Mouse (Mus musculus): ENCODE data around the gene Dis3l2. TPM values are rescaled to one million over a fixed set of nuclear protein-coding genes. Genes with fewer than 3 reads are reported as not detected.

Dis3l2 gene
- polyA plus RNA-seq, 1 experiment from 2014 or later: 35.7 TPM

- no peak for DNase-seq (ENCODE audit: low spot score)
- peaks cover 34% of the 10 kb centered on the region for H3K4me1 ChIP-seq (replicated peaks)
- no peak overlapping the region for H3K4me3 ChIP-seq
- peaks cover 5% of the 10 kb centered on the region; the same call in 1 of the 2 replicates for H3K36me3 ChIP-seq
- no peak overlapping the region for H3K27ac ChIP-seq
- H3K27me3 ChIP-seq (ENCODE audit: insufficient read depth, poor library complexity, severe bottlenecking): no peaks in the 10 kb centered on the region
- WGBS: 33% methylated on average over 1 of the region's 1 CpGs
- no peaks in the 10 kb centered on the region for H3K9me3 ChIP-seq
These were observed 304.6 kb downstream of the Dis3l2 start for GRCm38 (mm10) chr1:87008211-87008610.

- Histone ChIP-seq H3K9me3 (no peaks in the 10 kb centered on the region), H3K36me3 (peaks cover 5% of the 10 kb centered on the region; the same call in 1 of the 2 replicates), H3K4me3 (no peak overlapping the region), H3K27me3 (ENCODE audit: insufficient read depth, poor library complexity, severe bottlenecking) (no peaks in the 10 kb centered on the region), H3K4me1 (replicated peaks) (peaks cover 24% of the 10 kb centered on the region), H3K27ac (no peak overlapping the region)
- 88% methylated on average over 3 of the region's 3 CpGs for WGBS
- DNase-seq (ENCODE audit: low spot score): no peak
These were observed 305.5 kb downstream of the Dis3l2 start for GRCm38 (mm10) chr1:87009156-87009555.

- DNase-seq (ENCODE audit: low spot score): no peak
- H3K27me3 ChIP-seq (ENCODE audit: insufficient read depth, poor library complexity, severe bottlenecking): no peaks in the 10 kb centered on the region
- no peaks in the 10 kb centered on the region for H3K9me3 ChIP-seq
- no peaks in the 10 kb centered on the region for H3K36me3 ChIP-seq
- peak overlapping the region; percentile 31; the same call in 1 of the 2 replicates for H3K27ac ChIP-seq
- no peak overlapping the region for H3K4me3 ChIP-seq
- H3K4me1 ChIP-seq (replicated peaks): peaks cover 21% of the 10 kb centered on the region
- 71% methylated on average over 12 of the region's 12 CpGs for WGBS
These were observed 307.2 kb downstream of the Dis3l2 start for GRCm38 (mm10) chr1:87010629-87011330.

- H3K4me3 ChIP-seq: no peak overlapping the region
- no peak for DNase-seq (ENCODE audit: low spot score)
- no peak overlapping the region for H3K27ac ChIP-seq
These were observed 308.1 kb downstream of the Dis3l2 start for GRCm38 (mm10) chr1:87011718-87012117.

GRCm38 (mm10) chr1:87012606-87013005, 309.0 kb downstream of the Dis3l2 start:
- Histone ChIP-seq H3K4me3 (no peak overlapping the region), H3K36me3 (no peaks in the 10 kb centered on the region), H3K9me3 (no peaks in the 10 kb centered on the region), H3K27ac (no peak overlapping the region), H3K4me1 (replicated peaks) (peaks cover 21% of the 10 kb centered on the region), H3K27me3 (ENCODE audit: insufficient read depth, poor library complexity, severe bottlenecking) (no peaks in the 10 kb centered on the region)
- DNase-seq (ENCODE audit: low spot score): no peak
- 95% methylated on average over 2 of the region's 2 CpGs for WGBS

More at GRCm38 (mm10) chr1:87011718-87012117, 308.1 kb downstream of the Dis3l2 start:
- WGBS: 76% methylated on average over 3 of the region's 3 CpGs
- Histone ChIP-seq H3K9me3 (no peaks in the 10 kb centered on the region), H3K36me3 (no peaks in the 10 kb centered on the region), H3K4me1 (replicated peaks) (peaks cover 21% of the 10 kb centered on the region), H3K27me3 (ENCODE audit: insufficient read depth, poor library complexity, severe bottlenecking) (no peaks in the 10 kb centered on the region)

DNA sequence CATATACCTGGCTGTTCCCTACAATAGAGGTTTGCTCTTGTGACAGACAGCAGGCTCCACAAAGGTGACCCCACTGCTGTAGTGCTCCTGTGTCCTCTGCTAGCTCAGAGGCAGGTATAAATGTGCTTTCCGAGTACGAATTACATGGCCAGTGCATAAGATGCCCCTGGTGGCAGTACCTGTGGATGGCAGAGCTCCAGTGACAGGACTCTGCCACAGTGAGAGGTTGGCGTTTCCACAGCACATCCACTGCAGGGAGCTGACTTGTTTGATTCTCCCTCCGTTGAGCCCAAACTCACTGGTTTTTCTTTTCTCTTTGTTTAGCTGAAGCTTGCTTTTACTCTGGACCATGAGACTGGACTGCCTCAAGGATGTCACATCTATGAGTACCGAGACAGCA, 317.1 kb downstream of the Dis3l2 start:
- Histone ChIP-seq H3K9me3 (no peaks in the 10 kb centered on the region), H3K27me3 (ENCODE audit: insufficient read depth, poor library complexity, severe bottlenecking) (no peaks in the 10 kb centered on the region), H3K4me1 (replicated peaks) (0 out of 2 replicates have a peak, but pooled peaks cover 2% of the 10 kb centered on the region), H3K4me3 (no peak overlapping the region), H3K36me3 (peaks cover 8% of the 10 kb centered on the region; the same call in 1 of the 2 replicates), H3K27ac (no peak overlapping the region)
- no peak for DNase-seq (ENCODE audit: low spot score)
- 89% methylated on average over 5 of the region's 5 CpGs for WGBS

DNA sequence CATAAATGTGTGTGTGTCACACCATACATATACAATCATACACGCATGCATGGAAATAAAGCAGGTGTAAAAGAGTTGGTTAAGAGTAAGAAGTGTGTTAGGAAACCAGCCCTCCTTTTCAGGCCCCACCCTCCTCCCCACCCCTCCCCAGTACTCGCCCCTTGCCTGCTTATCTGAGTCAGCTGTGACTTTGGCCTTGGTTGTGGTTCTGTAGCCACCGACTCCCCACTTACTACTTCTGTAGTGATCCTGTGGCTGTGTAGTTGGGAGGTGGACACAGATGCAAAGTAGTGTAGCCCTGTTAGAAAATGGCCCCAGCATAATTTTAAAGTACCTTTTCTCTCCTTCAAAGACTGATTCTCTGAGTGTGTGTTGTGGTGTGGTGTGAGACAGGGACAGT, 318.0 kb downstream of the Dis3l2 start:
- no peak overlapping the region for H3K4me3 ChIP-seq
- H3K27me3 ChIP-seq (ENCODE audit: insufficient read depth, poor library complexity, severe bottlenecking): no peaks in the 10 kb centered on the region
- H3K27ac ChIP-seq: no peak overlapping the region
- 85% methylated on average over 3 of the region's 3 CpGs for WGBS
- peaks cover 8% of the 10 kb centered on the region; the same call in 1 of the 2 replicates for H3K36me3 ChIP-seq
- H3K9me3 ChIP-seq: no peaks in the 10 kb centered on the region
- DNase-seq (ENCODE audit: low spot score): no peak
- 0 out of 2 replicates have a peak, but pooled peaks cover 2% of the 10 kb centered on the region for H3K4me1 ChIP-seq (replicated peaks)

DNA sequence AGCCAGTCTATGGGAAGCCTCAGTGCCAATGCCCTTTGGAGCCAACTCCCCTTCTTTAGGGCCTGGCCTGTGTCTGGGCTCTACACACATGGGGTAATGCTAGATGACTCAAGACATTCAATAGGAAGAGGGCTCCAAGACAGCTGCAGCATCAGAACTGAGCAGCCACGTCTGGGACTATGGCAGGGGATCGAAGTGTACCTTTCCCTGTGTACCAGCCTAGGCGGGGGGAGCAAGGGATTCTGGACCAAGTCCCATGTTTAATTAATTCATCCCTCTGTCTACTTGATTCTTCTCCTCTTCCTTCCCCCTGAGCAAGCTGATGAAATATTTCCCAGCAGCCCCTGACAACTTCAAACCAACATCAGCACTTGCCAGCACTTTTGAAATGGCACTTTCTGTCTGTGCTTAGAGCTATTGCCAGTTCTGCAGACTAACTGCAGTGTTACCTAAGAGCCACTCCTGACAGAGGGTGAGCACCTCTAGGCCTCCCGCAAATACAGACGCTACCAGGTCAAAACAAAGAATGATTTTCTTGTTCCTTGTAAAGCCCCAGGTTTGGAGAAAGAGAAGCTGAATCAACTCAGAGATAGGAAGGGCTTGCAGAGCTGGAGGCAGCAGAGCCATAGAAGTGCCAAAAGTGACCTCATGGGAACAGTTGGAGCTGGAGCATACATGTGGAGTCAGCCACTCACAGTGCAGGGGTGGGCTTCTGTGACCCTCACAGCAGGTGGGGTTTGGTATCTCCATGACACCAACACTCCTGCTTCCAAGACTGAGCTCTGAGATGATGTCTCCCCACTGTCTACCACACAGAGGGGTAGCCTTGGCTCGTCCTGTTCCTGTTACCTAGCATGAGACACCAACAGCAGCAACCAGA, 319.9 kb downstream of the Dis3l2 start:
- H3K36me3 ChIP-seq: peaks cover 8% of the 10 kb centered on the region; the same call in 1 of the 2 replicates
- 88% methylated on average over 6 of the region's 6 CpGs for WGBS
- H3K4me3 ChIP-seq: no peak overlapping the region
- DNase-seq (ENCODE audit: low spot score): no peak
- H3K4me1 ChIP-seq (replicated peaks): 0 out of 2 replicates have a peak, but pooled peaks cover 2% of the 10 kb centered on the region
- no peak overlapping the region for H3K27ac ChIP-seq
- no peaks in the 10 kb centered on the region for H3K27me3 ChIP-seq (ENCODE audit: insufficient read depth, poor library complexity, severe bottlenecking)
- no peaks in the 10 kb centered on the region for H3K9me3 ChIP-seq

DNA sequence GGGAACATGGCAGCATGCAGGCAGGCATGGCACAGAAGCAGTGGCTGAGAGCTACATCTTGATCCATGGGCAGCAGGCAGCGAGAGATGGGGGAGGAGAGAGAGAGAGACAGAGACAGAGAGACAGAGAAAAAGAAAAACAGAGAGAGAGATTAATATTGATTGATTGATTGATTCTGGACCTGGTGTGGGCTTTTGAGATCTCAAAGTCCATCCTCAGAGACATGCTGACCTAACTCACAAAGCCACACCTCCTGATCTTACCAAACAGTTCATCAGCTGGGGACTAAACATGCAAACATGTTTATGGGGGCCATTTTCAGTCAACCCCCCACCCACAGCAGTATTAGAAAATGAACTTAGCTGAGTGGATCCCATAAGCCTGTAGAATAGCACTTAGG, 321.4 kb downstream of the Dis3l2 start:
- no peaks in the 10 kb centered on the region for H3K27me3 ChIP-seq (ENCODE audit: insufficient read depth, poor library complexity, severe bottlenecking)
- WGBS: 88% methylated on average over 1 of the region's 1 CpGs
- H3K4me3 ChIP-seq: no peak overlapping the region
- no peaks in the 10 kb centered on the region for H3K9me3 ChIP-seq
- DNase-seq (ENCODE audit: low spot score): no peak
- 0 out of 2 replicates have a peak, but pooled peaks cover 7% of the 10 kb centered on the region for H3K4me1 ChIP-seq (replicated peaks)
- H3K27ac ChIP-seq: no peak overlapping the region
- peaks cover 8% of the 10 kb centered on the region; the same call in 1 of the 2 replicates for H3K36me3 ChIP-seq

GRCm38 (mm10) chr1:87028786-87029185, 325.2 kb downstream of the Dis3l2 start:
- Histone ChIP-seq H3K27ac (no peak overlapping the region; the same call in 1 of the 2 replicates), H3K4me1 (replicated peaks) (peaks cover 11% of the 10 kb centered on the region), H3K27me3 (ENCODE audit: insufficient read depth, poor library complexity, severe bottlenecking) (no peaks in the 10 kb centered on the region), H3K9me3 (no peaks in the 10 kb centered on the region), H3K4me3 (no peak overlapping the region), H3K36me3 (no peaks in the 10 kb centered on the region)
- DNase-seq (ENCODE audit: low spot score): no peak
- 77% methylated on average over 2 of the region's 2 CpGs for WGBS

DNA sequence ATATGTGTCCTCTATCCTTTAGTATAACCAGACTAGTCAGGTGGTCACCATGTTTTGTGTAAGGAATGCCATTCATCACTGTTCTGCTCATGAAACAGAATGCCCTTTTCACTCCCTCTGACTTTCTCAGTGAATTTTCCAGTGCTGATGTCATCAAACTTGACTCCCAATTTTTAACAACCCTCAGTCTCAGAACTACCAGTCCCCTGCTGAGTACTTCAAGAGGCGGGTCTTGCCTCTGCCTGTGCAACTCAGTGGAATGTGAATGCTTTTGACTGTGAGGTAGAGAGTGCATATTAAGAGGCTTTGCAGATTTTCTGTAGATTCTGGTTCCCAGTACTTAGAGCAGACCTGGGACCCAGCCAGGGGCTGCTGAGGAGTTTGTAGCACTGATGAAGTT, 327.0 kb downstream of the Dis3l2 start:
- no peak overlapping the region for H3K4me3 ChIP-seq
- H3K9me3 ChIP-seq: no peaks in the 10 kb centered on the region
- no peaks in the 10 kb centered on the region for H3K36me3 ChIP-seq
- no peak for DNase-seq (ENCODE audit: low spot score)
- no peak overlapping the region for H3K27ac ChIP-seq
- peaks cover 24% of the 10 kb centered on the region for H3K4me1 ChIP-seq (replicated peaks)
- 66% methylated on average over 1 of the region's 1 CpGs for WGBS
- H3K27me3 ChIP-seq (ENCODE audit: insufficient read depth, poor library complexity, severe bottlenecking): no peaks in the 10 kb centered on the region

- no peak overlapping the region for H3K27ac ChIP-seq
- no peaks in the 10 kb centered on the region for H3K9me3 ChIP-seq
- H3K4me1 ChIP-seq (replicated peaks): peaks cover 41% of the 10 kb centered on the region
- H3K27me3 ChIP-seq (ENCODE audit: insufficient read depth, poor library complexity, severe bottlenecking): no peaks in the 10 kb centered on the region
- WGBS: 82% methylated on average over 7 of the region's 7 CpGs
- no peaks in the 10 kb centered on the region for H3K36me3 ChIP-seq
- H3K4me3 ChIP-seq: no peak overlapping the region
- no peak for DNase-seq (ENCODE audit: low spot score)
These were observed 328.9 kb downstream of the Dis3l2 start for GRCm38 (mm10) chr1:87032466-87032865.
